Mouse (Mus musculus): ENCODE results near the gene Prim1. TPM values are rescaled to one million over a fixed set of nuclear protein-coding genes. Genes with fewer than 3 reads are reported as not detected.

Prim1 gene
- 97.9 and 98.0 TPM in 2 replicates for polyA plus RNA-seq (2015; fragmentation: Nextera tagmentation; extraction: Ambion mirVana)

DNA sequence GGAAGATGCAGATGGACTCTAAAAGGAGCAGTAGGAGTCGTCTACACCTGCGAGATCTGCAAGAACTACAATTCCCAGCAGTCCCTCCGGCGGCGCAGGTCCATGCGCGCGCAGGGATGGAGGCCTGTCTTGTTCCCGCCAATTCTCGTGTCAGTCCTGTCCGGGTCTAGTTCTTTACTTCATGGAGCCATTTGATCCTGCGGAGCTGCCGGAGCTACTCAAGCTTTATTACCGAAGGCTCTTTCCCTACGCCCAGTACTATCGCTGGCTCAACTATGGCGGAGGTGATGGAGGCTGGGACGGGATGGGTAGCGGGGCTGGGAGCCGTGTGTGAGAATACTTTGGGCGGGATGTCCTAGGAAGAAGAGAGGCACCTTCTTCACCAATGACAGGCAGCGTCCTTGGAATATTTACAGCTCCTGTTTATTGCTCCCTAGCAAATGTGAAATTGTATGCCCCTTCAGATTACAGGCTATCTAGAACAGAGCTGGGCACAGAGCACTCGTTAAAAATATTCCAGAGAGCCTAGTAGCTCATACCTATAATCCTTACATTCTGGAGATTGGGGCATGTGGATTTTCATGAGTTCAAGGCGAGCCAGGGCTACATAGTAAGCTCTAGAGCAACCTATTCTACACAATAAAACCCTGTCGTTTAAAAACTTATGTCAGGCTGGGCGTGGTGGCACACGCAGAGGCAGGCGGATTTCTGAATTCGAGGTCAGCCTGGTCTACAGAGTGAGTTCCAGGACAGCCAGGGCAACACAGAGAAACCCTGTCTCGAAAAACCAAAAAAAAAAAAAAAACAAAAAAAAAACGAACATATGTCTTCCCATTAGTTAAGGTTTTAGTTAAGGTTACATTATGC lies at the start of gene Prim1:
Gene Prim1 (plus strand): TSS at position 101 of the 867 bp plus-strand sequence.
- H3K4me2 ChIP-seq, result peak within 1 kb of the TSS; percentile 69
- H3K9me3 ChIP-seq (replicated peaks), result no peaks in the 10 kb centered on the region
- ATAC-seq, result peak; percentile 97
- H3K27ac ChIP-seq, result peak within 1 kb of the TSS; percentile 14; the same call in 1 of the 2 replicates
- peaks cover 11% of the 10 kb centered on the region for H3K4me1 ChIP-seq
- WGBS, result 4% methylated on average over 31 of the region's 31 CpGs
- peak within 1 kb of the TSS; percentile 57 for H3K4me3 ChIP-seq
- peak within 1 kb of the TSS; percentile 68 for H3K9ac ChIP-seq
- H3K27me3 ChIP-seq, result no peaks in the 10 kb centered on the region
- H3K36me3 ChIP-seq (ENCODE audit: poor library complexity, severe bottlenecking), result peaks cover 21% of the 10 kb centered on the region

DNA sequence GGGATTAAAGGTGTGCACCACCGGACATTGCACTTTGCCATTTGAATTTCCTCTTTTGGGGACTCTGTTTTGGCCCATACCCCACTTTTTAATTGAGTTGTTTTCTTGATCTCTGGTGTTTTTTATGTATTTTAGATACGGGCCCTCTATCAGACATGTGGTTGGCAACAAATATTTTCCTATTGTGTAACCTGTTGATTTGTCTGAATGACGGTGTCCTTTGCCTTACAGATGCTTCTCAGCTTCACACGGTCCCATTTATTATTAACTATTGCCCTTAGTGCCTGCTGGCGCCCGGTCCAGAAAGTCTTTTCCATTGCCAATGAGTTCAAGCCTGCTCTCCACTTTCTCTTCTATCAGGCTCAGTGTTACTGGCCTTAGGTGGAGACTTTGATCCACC lies 48.5 kb upstream of the Prim1 start:
- H3K36me3 ChIP-seq (ENCODE audit: poor library complexity, severe bottlenecking), result no peaks in the 10 kb centered on the region
- no peaks in the 10 kb centered on the region for H3K4me1 ChIP-seq
- no peaks in the 10 kb centered on the region for H3K27me3 ChIP-seq
- WGBS, result 92% methylated on average over 6 of the region's 6 CpGs
- H3K9ac ChIP-seq, result no peak overlapping the region
- no peak overlapping the region for H3K4me3 ChIP-seq
- H3K27ac ChIP-seq, result no peak overlapping the region
- no peak for ATAC-seq
- H3K4me2 ChIP-seq, result no peak overlapping the region
- H3K9me3 ChIP-seq (replicated peaks), result no peaks in the 10 kb centered on the region

DNA sequence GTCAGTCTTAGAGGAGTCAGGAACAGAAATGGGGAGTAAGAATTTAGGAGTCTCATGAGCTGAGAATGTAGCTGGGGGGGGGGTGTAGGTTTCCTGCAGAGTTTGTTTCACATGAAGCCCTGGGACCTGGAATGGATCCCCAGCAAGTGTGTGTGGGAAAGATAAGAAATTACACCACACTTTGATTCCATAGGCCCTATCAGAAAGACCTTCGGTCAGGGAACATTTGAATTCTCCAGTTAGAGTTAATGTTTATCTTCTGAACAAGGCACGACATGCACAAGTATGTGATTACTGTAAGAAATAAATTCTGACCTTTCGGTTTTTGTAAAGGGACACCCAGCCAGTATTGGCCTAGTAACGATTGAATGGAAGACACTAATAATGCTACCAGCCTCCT lies 45.1 kb upstream of the Prim1 start:
- 89% methylated on average over 4 of the region's 4 CpGs for WGBS
- Histone ChIP-seq H3K36me3 (ENCODE audit: poor library complexity, severe bottlenecking) (no peaks in the 10 kb centered on the region), H3K9ac (no peak overlapping the region), H3K4me3 (no peak overlapping the region), H3K4me1 (no peaks in the 10 kb centered on the region), H3K9me3 (replicated peaks) (no peaks in the 10 kb centered on the region), H3K27me3 (no peaks in the 10 kb centered on the region), H3K4me2 (no peak overlapping the region), H3K27ac (no peak overlapping the region)
- no peak for ATAC-seq

DNA sequence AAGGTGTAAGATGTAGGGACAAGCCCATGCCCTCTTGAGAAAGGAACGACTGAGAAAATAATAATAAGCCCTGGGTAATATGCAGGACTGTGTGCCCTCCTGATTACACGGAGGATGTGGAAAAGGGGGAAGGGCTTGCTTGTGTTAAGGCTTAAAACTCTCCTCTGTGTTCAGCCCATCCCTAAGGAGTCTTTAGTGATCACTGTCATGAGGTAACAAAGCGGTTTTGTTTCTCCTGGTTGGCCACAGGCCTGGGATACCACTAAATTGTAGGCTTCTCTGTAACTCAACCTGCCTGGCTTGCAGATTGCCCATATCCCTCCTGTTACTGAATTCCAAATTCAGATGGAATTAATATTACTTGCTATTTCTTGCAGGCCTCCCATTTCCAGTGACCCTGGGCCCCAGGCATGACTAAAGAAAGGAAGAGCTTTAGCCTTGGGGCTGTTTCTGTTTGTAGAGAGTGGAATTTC lies 44.6 kb upstream of the Prim1 start:
- Histone ChIP-seq H3K27ac (no peak overlapping the region), H3K9ac (no peak overlapping the region), H3K36me3 (ENCODE audit: poor library complexity, severe bottlenecking) (no peaks in the 10 kb centered on the region), H3K9me3 (replicated peaks) (no peaks in the 10 kb centered on the region), H3K27me3 (no peaks in the 10 kb centered on the region), H3K4me2 (no peak overlapping the region), H3K4me3 (no peak overlapping the region), H3K4me1 (no peaks in the 10 kb centered on the region)
- ATAC-seq, result no peak
- WGBS, result 63% methylated on average over 3 of the region's 3 CpGs

DNA sequence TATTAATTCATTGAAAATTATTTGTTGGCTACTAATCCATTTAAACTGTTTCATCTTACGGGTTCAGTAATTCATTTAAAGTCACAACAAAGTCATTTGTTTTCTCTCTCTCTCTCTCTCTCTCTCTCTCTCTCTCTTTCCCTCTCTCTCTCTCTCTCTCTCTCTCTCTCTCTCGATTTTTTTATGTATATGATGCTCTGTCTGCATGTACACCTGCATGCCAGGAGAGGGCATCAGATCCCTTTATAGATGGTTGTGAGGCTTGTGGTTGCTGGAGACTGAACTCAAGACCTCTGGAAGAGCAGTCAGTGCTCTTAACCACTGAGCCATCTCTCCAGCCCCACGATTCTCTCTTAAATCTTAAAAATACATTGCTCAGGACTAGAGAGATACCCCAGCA lies 43.8 kb upstream of the Prim1 start:
- Histone ChIP-seq H3K4me3 (no peak overlapping the region), H3K27ac (no peak overlapping the region), H3K9ac (no peak overlapping the region), H3K36me3 (ENCODE audit: poor library complexity, severe bottlenecking) (no peaks in the 10 kb centered on the region), H3K4me2 (no peak overlapping the region), H3K27me3 (no peaks in the 10 kb centered on the region), H3K9me3 (replicated peaks) (no peaks in the 10 kb centered on the region), H3K4me1 (no peaks in the 10 kb centered on the region)
- ATAC-seq, result no peak
- 77% methylated on average over 3 of the region's 3 CpGs for WGBS

DNA sequence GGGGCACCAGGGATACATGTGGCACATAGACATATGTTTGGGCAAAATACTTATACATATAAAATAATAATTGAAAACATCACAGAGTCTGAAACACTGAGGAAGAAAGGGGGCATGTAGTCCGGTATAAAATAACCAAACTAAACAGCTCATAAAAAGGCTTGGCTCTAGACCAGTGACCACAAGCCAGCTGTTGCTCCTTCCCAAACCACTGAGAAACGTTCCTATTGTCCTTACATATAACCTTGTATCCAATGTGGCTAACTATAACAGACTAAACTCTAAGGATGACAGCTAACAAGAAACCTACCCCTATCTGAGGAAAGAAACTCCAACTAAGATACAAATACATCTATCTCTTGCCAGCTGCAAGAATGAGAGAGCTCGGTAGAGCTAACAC lies 40.9 kb upstream of the Prim1 start:
- no peak for ATAC-seq
- no peak overlapping the region for H3K9ac ChIP-seq
- no peak overlapping the region for H3K4me3 ChIP-seq
- no peak overlapping the region for H3K27ac ChIP-seq
- H3K27me3 ChIP-seq, result no peaks in the 10 kb centered on the region
- H3K9me3 ChIP-seq (replicated peaks), result no peaks in the 10 kb centered on the region
- H3K4me2 ChIP-seq, result no peak overlapping the region
- H3K4me1 ChIP-seq, result no peaks in the 10 kb centered on the region
- 91% methylated on average over 3 of the region's 3 CpGs for WGBS
- no peaks in the 10 kb centered on the region for H3K36me3 ChIP-seq (ENCODE audit: poor library complexity, severe bottlenecking)

GRCm38 (mm10) chr10:127975503-127975902 lies 39.5 kb upstream of the Prim1 start:
- H3K27ac ChIP-seq, result no peak overlapping the region
- ATAC-seq, result no peak
- H3K36me3 ChIP-seq (ENCODE audit: poor library complexity, severe bottlenecking), result no peaks in the 10 kb centered on the region
- WGBS, result 6% methylated on average over 1 of the region's 1 CpGs
- H3K4me1 ChIP-seq, result no peaks in the 10 kb centered on the region
- H3K9me3 ChIP-seq (replicated peaks), result no peaks in the 10 kb centered on the region
- H3K4me3 ChIP-seq, result no peak overlapping the region
- H3K27me3 ChIP-seq, result no peaks in the 10 kb centered on the region
- no peak overlapping the region for H3K4me2 ChIP-seq
- no peak overlapping the region for H3K9ac ChIP-seq

DNA sequence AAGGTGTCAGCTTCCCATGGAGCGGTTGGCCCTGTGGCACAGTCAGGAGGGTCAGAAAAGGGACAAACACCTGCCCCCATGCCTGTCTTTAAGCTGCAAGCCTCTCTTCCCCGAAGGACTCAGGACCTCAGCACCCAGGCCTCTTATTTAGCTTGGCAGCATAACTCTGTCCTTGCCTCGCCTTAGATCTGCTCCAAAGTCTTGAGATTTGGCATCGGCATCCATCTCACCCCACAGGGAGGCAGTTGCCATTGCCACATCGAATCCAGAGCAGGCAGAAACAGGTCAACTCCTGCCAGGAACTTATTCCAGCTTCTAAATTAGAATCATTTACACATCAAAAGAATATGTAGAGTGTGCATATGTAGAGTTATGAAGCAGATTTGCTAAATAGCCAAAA lies 30.3 kb upstream of the Prim1 start:
- 85% methylated on average over 5 of the region's 5 CpGs for WGBS
- 0 out of 2 replicates have a peak, but pooled peaks cover 5% of the 10 kb centered on the region for H3K9me3 ChIP-seq (replicated peaks)
- no peaks in the 10 kb centered on the region for H3K27me3 ChIP-seq
- ATAC-seq, result no peak
- H3K27ac ChIP-seq, result no peak overlapping the region
- H3K4me1 ChIP-seq, result peaks cover 19% of the 10 kb centered on the region
- H3K36me3 ChIP-seq (ENCODE audit: poor library complexity, severe bottlenecking), result no peaks in the 10 kb centered on the region
- H3K9ac ChIP-seq, result no peak overlapping the region
- H3K4me3 ChIP-seq, result no peak overlapping the region
- no peak overlapping the region for H3K4me2 ChIP-seq

DNA sequence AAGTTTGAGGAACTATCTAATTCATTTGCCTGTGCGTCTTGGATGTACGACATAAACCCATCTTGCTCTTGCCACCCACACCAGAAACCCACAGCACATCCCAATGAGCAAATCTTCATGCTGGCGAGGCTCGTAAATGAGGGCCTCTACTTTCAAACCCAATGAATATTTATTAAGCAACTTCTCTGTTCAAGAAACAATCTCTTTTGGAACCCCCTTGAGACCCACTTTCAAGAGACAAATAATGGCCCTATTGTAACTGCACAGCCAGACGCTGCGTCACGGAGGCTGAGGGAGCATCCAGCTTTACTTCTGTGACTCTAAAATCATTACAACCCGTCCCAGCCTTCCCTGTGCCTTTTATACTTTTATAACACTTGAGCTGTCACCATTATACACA lies 29.4 kb upstream of the Prim1 start:
- no peaks in the 10 kb centered on the region for H3K27me3 ChIP-seq
- no peak overlapping the region for H3K4me3 ChIP-seq
- no peaks in the 10 kb centered on the region for H3K36me3 ChIP-seq (ENCODE audit: poor library complexity, severe bottlenecking)
- 0 out of 2 replicates have a peak, but pooled peaks cover 5% of the 10 kb centered on the region for H3K9me3 ChIP-seq (replicated peaks)
- H3K27ac ChIP-seq, result peak overlapping the region; percentile 57
- H3K4me1 ChIP-seq, result peaks cover 19% of the 10 kb centered on the region
- 4% methylated on average over 8 of the region's 8 CpGs for WGBS
- H3K9ac ChIP-seq, result no peak overlapping the region
- ATAC-seq, result peak; percentile 38; the same call in 1 of the 2 replicates
- H3K4me2 ChIP-seq, result peak overlapping the region; percentile 33

GRCm38 (mm10) chr10:127996690-127997089 lies 18.3 kb upstream of the Prim1 start:
- Histone ChIP-seq H3K27ac (no peak overlapping the region), H3K4me1 (no peaks in the 10 kb centered on the region), H3K9ac (no peak overlapping the region), H3K36me3 (ENCODE audit: poor library complexity, severe bottlenecking) (no peaks in the 10 kb centered on the region), H3K4me3 (no peak overlapping the region), H3K27me3 (no peaks in the 10 kb centered on the region), H3K4me2 (no peak overlapping the region), H3K9me3 (replicated peaks) (no peaks in the 10 kb centered on the region)
- 92% methylated on average over 3 of the region's 3 CpGs for WGBS
- ATAC-seq, result no peak

- ATAC-seq, result no peak
- no peaks in the 10 kb centered on the region for H3K9me3 ChIP-seq (replicated peaks)
- H3K27me3 ChIP-seq, result no peaks in the 10 kb centered on the region
- no peak overlapping the region for H3K9ac ChIP-seq
- no peak overlapping the region for H3K27ac ChIP-seq
- no peaks in the 10 kb centered on the region for H3K36me3 ChIP-seq (ENCODE audit: poor library complexity, severe bottlenecking)
- H3K4me3 ChIP-seq, result no peak overlapping the region
- WGBS, result 97% methylated on average over 1 of the region's 1 CpGs
- H3K4me1 ChIP-seq, result no peaks in the 10 kb centered on the region
- no peak overlapping the region for H3K4me2 ChIP-seq
Observed at GRCm38 (mm10) chr10:127998260-127998659, 16.7 kb upstream of the Prim1 start.

GRCm38 (mm10) chr10:128003281-128003801 lies 11.6 kb upstream of the Prim1 start:
- H3K4me2 ChIP-seq, result no peak overlapping the region
- H3K9ac ChIP-seq, result no peak overlapping the region
- 78% methylated on average over 3 of the region's 3 CpGs for WGBS
- ATAC-seq, result no peak
- H3K9me3 ChIP-seq (replicated peaks), result no peaks in the 10 kb centered on the region
- H3K4me1 ChIP-seq, result no peaks in the 10 kb centered on the region
- no peak overlapping the region for H3K4me3 ChIP-seq
- H3K27me3 ChIP-seq, result no peaks in the 10 kb centered on the region
- no peaks in the 10 kb centered on the region for H3K36me3 ChIP-seq (ENCODE audit: poor library complexity, severe bottlenecking)
- H3K27ac ChIP-seq, result no peak overlapping the region
